Mouse (Mus musculus): ENCODE measurements around the gene Scamp4.

Gene Scamp4

DNA sequence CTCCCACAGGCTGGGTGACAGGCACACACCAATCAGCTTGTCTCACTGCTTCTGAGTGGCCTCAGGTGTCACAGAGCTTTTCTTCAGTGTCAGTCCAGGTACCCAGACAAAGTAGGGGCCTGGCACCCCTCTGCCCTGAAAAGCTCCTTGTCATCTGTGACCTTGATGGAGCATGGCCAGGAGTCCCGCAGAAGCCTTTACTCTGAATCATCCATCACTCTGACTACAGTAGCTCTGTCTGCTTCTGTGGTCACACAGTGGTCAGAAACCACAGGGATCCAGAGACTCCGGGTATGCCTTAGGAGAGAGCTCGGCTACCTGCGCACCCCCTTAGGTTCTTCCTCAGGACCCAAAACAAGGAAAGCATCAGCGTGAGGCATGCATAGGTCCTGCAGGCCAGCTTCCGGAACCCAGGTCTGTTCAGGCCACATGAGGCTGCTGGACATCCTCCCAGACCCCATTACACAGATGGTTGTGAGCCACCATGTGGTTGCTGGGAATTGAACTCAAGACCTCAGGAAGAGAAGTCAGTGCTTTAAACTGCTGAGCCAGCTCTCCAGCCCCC lies 50.6 kb downstream of the Scamp4 start:
- no peak for DNase-seq (ENCODE audit: low spot score in 2 of 2)

DNA sequence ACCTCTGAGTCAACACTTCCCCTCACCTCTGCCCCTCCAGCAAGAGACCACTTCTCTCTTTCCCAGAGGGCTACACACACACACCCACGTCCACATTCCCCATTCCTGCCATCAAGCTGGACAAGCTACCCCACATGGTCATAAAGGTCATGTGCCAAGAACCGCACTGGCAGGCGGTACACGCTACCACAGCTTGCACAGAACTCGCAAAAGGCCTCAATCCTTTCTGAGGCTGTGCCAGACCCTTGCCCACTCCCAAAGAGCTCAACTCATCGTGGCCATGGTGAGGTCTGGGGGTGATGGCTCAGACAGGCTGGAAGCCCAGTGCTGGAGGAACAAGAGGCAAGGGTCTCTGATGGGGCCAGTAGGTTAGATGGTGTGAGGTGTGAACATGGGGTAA lies 52.2 kb downstream of the Scamp4 start:
- no peak for DNase-seq (ENCODE audit: low spot score in 2 of 2)

DNA sequence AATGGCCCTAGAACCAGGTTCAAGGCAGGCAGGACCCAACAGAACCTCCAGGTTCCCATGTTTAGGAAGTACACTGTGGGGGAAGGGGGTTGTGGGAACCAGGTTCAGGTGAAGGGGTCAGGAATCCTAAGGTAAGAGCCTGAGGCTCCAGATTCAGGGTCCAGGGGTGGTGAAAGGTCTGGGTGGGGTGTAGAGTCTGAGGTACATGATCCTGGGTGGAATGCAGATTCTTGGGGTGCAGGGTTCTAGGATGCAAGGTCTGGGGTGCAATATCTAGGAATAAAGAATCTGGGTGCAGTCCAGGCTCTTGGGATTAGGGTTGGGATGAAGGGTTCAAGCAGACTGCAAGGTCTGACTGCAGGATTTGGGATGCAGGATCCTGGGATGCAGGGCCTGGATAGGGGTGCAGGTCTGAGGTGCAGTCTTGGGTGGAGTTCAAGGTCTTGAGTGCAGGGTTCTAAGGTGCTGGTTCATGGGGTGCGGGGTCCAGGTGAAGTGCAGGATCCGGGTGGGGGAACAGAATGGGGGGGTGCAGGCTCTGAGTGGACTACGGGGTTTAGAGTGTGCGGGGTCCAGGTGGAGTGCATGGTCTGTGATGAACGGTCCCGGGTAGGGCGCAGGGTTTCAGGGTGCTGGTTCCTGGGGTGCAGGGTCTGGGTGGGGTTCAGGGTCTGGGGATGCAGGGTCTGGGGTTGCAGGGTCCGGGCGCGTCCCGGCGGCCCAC lies 52.9 kb downstream of the Scamp4 start:
- DNase-seq (ENCODE audit: low spot score in 2 of 2) = no peak

DNA sequence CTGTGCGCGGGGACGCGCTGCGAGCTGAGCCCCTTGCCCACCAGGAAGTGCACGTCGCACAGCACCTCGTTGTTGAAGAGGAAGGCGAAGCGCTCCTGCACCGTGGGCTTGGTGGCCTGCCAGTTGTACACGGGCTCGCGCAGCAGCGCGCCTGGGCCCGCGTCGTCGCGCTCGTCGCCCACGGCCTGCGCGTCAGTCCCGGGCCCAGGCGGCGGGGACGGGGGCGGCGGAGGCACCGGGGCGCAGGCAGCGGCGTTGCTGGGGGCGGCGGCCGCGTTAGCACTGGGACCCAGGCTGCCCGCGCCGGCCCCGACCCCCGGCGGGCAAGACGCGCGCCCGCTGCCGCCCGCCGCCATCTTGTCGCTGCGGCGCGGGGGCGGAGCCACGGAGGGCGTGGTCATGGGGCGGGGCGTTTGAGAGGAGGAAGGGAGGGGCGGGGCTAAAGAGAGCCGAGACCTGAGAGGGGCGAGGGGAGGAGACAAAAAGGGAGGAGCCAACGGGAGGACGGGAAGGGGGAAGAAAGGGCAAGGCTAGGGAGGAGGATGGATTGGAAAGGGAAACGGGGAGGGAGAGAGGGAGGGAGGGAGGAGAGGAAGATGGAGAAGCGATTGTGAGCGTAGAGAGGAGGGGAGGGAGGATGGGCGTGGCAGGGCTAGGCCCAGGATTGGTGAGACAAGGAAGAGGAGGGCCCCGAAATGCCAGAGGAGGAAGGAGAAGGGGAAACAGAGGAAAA lies 53.6 kb downstream of the Scamp4 start:
- DNase-seq (ENCODE audit: low spot score in 2 of 2) = peak; percentile 91 to 94

DNA sequence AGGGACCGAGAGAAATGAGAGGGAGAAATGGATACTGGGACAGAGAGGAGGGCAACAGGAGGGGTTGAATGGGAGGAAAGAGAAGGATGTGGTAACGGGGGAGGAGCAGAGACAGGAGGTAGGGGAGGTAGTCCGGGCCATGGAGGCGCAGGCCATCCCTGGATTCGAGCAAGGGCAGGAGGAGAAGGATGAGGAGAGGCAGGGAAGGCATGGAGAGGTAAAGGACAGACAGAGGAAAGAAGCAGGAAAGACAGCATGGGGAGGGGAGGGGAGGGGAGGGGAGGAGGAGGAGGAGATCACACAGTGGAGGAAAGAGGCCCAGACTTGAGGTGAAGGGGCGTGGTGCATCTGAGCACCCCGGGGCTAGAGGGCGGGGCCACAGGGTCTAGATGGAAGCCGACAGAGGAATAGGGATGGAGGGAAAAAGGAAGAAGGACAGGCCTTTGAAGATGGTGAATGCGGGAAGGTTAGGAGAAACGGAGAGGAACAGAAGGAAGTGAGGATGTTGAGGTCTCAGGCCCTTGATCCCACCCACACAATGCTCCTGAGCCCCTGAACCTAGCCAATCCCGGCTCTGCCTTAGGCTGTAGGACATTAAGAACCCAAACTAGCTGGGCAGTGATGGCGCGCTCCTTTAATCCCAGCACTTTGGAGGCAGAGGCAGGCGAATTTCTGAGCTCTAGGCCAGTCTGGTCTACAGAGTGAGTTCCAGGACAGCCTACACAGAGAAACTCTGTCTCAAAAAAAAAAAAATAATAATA lies 54.4 kb downstream of the Scamp4 start, which contains the start of gene Btbd2:
TSS of gene Btbd2 (minus strand) at position 209 of the 761 bp plus-strand sequence.
- DNase-seq (ENCODE audit: low spot score in 2 of 2) = peak in 1 of 2 experiments; percentile 52

DNA sequence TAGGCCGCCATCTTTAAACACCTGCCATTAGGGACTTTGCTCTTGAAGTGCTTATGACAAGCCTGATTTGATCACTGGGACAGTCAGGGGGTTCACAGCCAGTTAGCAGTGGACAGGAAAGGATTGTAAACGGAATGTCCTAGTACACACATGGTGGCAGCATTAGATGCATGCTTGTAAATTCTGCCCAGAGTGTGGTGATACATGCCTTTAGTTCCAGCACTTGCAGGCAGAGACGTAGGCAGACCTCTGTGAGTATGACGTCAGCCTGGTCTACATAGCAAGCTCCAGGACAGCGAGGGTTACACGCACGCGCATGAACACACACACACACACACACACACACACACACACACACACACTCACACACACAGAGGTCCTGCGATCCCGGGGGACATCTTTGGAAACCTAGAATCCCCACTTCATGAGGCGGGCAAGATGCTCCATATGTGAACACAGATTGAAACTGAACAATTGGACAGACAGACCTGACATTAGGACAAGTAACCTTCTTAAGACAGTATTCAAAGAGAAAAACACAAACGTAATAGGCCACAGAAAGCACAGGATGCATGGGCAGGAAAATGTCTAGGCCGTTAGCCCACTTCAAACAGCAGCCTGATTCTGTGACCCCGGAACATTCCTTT lies 55.6 kb downstream of the Scamp4 start:
- DNase-seq (ENCODE audit: low spot score in 2 of 2) = no peak

DNA sequence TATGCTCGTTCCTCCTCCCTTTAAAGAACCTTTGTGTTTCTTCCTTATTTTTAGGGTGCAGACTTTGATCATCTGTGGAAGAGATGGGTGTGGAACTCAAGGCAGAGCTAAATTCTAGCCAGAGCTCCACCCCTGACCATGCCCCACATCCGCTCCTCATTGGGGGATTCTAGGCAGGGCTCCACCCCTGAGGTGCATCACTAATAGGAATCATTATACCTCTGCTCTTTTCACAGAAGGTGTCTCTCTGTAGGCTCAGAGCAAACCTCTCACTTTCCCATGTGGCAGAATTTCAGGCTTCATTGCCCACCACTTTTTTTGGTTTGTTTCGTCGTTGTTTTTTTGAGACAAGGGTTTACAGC lies 56.1 kb downstream of the Scamp4 start:
- DNase-seq (ENCODE audit: low spot score in 2 of 2) = peak; percentile 66 to 76

DNA sequence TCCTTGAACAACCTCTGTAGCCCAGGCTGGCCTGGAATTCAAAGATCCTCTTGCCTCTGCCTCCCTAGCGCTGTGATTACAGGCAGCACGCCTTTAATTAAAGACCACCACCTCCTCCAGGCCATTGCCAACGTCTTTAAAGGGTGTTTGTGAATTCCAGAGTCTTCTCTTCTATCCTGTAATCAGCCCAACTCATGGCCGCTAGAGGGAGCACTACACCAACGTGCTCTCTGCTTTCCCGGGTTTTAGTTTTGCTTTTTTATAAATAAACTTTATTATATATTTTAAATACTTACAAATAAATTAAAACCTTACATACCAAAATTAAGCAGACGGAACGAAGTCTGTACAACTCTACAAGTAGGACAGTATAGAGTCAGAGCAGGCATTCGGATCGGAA lies 56.5 kb downstream of the Scamp4 start:
- peak; percentile 59 to 76 for DNase-seq (ENCODE audit: low spot score in 2 of 2)

DNA sequence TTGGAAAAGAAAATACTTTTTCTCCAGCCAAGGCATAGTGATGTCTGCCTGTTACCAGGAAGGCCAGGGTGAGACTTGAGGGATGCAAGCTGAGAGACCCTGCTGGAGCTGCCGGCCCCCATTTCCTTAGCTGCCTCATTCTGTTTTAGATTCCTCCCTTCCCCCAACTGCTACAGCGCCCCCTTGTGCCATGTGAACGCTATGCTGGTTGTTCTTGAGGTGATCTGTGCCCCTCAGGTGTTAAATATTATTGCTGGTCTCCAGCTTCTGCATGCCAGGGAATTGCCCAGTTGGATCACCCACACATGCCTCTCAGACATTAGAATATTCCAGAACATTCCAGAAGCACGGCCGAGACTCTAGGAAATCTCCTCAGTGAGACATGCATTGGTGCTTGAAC lies 58.5 kb downstream of the Scamp4 start:
- peak; percentile 67 to 70 for DNase-seq (ENCODE audit: low spot score in 2 of 2)

DNA sequence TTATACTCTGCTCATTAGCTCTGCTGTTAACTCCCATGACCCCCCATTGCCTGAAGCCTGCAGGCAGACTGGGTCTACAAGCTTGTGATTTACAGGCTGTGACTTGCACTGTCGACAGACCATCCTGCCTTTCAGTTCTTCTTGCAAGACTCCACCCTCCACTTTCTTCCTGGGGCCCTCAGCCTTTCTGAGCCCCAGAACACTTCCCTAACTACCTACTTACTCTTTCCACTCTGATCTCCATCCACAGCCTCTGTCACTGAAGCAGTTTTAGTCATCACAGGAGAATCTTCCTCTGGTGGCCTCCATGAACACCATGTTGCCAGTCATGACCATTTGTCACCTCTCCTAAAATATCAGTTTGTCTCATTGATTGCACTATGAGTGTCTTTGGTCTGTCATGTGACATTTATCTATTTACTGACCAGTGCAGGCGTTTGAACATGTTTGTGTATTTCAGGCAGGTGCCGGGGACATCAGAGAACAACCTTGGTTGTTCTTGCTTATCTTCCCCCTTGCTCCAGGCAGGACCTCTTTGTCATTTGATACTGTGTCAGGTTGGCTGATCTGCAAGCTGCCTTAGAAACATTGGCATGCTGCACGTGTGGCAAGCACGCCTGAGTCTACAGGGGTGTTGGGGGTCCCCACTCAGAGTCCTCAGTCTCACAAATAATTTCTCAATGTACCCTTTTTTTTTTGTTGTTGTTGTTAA lies 61.0 kb downstream of the Scamp4 start:
- DNase-seq (ENCODE audit: low spot score in 2 of 2) = peak; percentile 78 to 80

DNA sequence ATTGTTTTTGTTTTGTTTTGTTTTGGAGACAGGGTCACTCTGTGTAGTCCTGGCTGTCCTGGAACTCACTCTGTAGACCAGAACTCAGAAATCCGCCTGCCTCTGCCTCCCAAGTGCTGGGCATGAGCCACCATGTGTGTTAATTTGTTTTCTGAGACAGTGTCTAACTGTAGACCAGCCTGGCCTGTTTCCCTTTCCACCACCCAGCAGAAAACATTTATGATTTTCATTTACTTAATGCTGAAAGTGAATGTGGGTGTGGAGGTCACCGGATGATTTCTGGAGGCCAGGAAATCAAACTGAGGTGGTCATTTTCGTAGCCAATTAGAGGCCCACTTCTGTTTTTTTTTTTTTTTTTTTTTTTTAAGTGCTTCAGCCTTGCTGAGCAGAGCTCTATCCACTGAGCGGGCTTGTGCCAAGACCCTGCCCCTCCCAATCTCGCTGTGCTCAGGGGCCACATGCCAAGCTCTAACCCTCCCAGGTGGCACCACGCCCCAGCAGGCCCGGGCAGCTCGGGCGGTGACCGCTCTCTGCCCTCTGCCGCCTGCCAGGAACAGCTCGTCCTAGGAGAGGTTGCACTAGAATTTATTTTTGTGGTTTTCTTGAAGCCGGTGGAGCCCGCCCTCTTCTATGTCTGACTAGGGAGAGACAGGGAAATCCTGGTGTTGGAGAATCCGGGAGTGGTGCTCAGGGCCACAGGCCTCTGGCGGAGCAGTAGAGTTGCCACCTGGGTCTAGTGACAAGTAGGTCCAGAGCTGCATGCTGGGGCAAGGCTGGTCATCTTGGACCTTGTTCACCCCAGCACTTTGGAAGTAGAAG lies 61.7 kb downstream of the Scamp4 start:
- DNase-seq (ENCODE audit: low spot score in 2 of 2) = peak; percentile 71 to 75

DNA sequence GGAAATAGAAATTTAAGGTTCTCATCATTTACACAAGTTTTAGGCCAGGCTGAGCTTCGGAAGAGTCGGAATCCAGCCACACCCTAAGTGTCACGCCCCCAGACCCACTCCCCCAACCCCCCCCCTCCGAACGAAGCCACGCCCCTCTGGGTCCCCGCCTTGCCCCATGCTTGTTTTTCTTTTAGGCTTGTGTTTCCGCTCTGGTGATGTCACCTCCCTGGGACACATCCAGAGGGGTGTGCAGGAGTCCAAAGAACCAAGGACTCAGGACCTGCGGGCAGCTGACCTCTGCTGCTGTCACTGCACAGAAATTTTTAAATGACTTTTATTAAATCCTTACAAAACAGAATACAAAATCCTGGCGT lies 62.3 kb downstream of the Scamp4 start:
- DNase-seq (ENCODE audit: low spot score in 2 of 2) = no peak

All from spleen, postnatal 36 days (tissue).